Mouse (Mus musculus) forebrain, embryonic 16.5 days (tissue): ENCODE measurements at regions not wholly inside any gene's neighbourhood (a gene's known extent, or its start where the extent isn't known, plus 50 kb on each side); places are given as distances from the start of the nearest gene placed in this dataset.

Source experiments
- ATAC-seq: fragments of 200-750 bp; cut with Nextera tagmentation; 2 replicates; pipeline ENCODE4 v1.8.0; 2017; ENCODE audit warnings: mild to moderate bottlenecking, moderate library complexity
- H3K27ac ChIP-seq: fragments of 300-500 bp; sonication (generic); 2 replicates; pipeline ENCODE4 v1.5.1; 2014; ENCODE audit warnings: low read length, control low read depth
- H3K27me3 ChIP-seq: fragments of 300-500 bp; sonication (generic); replicated peaks from 2 replicates; pipeline ENCODE4 v1.6.1; 2014; ENCODE audit warnings: low read length; ENCODE audit not compliant: control insufficient read depth, insufficient read depth
- H3K36me3 ChIP-seq: fragments of 300-500 bp; sonication (generic); 2 replicates; pipeline ENCODE4 v1.6.1; 2014; ENCODE audit not compliant: control insufficient read depth, insufficient read depth
- H3K4me1 ChIP-seq: fragments of 300-500 bp; sonication (generic); replicated peaks from 2 replicates; pipeline ENCODE4 v1.6.1; 2014; ENCODE audit warnings: low read length; ENCODE audit not compliant: control insufficient read depth, insufficient read depth
- H3K4me2 ChIP-seq: fragments of 300-500 bp; sonication (generic); 2 replicates; pipeline ENCODE4 v1.6.1; 2014; ENCODE audit warnings: mild to moderate bottlenecking, low read length, control low read depth
- H3K4me3 ChIP-seq: fragments of 300-500 bp; sonication (generic); replicated peaks from 2 replicates; pipeline ENCODE4 v1.5.1; 2014; ENCODE audit warnings: mild to moderate bottlenecking, low read length, control low read depth
- H3K9ac ChIP-seq: fragments of 300-500 bp; sonication (generic); replicated peaks from 2 replicates; pipeline ENCODE4 v1.6.1; 2014; ENCODE audit warnings: low read depth, low read length, control low read depth
- H3K9me3 ChIP-seq: fragments of 300-500 bp; sonication (generic); 2 replicates; pipeline ENCODE4 v1.6.1; 2016; ENCODE audit warnings: low read length; ENCODE audit not compliant: control insufficient read depth
- WGBS: fragments of 180-500 bp; shearing (Covaris S2); extraction: QIAGEN DNeasy Blood & Tissue Kit; methylation state at CpG from one replicate; pipeline ENCODE4 v1.1.7; 2014; 5-methylcytosine and 5-hydroxymethylcytosine counted together

GRCm38 (mm10) chr13:102589680-102590435, 103.5 kb upstream of the Cd180 start:
- Histone ChIP-seq H3K4me1 (peaks cover 10% of the 10 kb centered on the region; the same call in 1 of the 2 replicates), H3K4me2 (peak overlapping the region; percentile 20; the same call in 1 of the 2 replicates), H3K4me3 (no peak overlapping the region), H3K9me3 (no peaks in the 10 kb centered on the region), H3K36me3 (no peaks in the 10 kb centered on the region), H3K27me3 (no peaks in the 10 kb centered on the region), H3K9ac (no peak overlapping the region), H3K27ac (no peak overlapping the region)
- ATAC-seq = peak; percentile 52
- 38% methylated on average over 18 of the region's 18 CpGs for WGBS

- Histone ChIP-seq H3K27ac (no peak overlapping the region), H3K4me2 (no peak overlapping the region), H3K4me1 (peaks cover 10% of the 10 kb centered on the region; the same call in 1 of the 2 replicates), H3K9me3 (no peaks in the 10 kb centered on the region), H3K9ac (no peak overlapping the region), H3K4me3 (no peak overlapping the region), H3K36me3 (no peaks in the 10 kb centered on the region), H3K27me3 (no peaks in the 10 kb centered on the region)
- 70% methylated on average over 4 of the region's 4 CpGs for WGBS
- no peak; the same call in 1 of the 2 replicates for ATAC-seq
Observed at GRCm38 (mm10) chr13:102591803-102592537, 101.4 kb upstream of the Cd180 start.

- Histone ChIP-seq H3K27me3 (no peaks in the 10 kb centered on the region), H3K4me2 (no peak overlapping the region), H3K9me3 (no peaks in the 10 kb centered on the region), H3K36me3 (no peaks in the 10 kb centered on the region), H3K4me1 (peaks cover 10% of the 10 kb centered on the region; the same call in 1 of the 2 replicates), H3K9ac (no peak overlapping the region), H3K4me3 (no peak overlapping the region), H3K27ac (no peak overlapping the region)
- no peak for ATAC-seq
- WGBS = 87% methylated on average over 12 of the region's 12 CpGs
Observed at GRCm38 (mm10) chr13:102593405-102594200, 99.8 kb upstream of the Cd180 start.

- no peak for ATAC-seq
- Histone ChIP-seq H3K9ac (no peak overlapping the region), H3K27ac (no peak overlapping the region), H3K9me3 (no peaks in the 10 kb centered on the region), H3K27me3 (no peaks in the 10 kb centered on the region), H3K4me3 (no peak overlapping the region), H3K4me1 (peaks cover 10% of the 10 kb centered on the region; the same call in 1 of the 2 replicates), H3K36me3 (no peaks in the 10 kb centered on the region), H3K4me2 (no peak overlapping the region)
- WGBS = 86% methylated on average over 3 of the region's 3 CpGs
Observed at GRCm38 (mm10) chr13:102594201-102594600, 99.2 kb upstream of the Cd180 start.

GRCm38 (mm10) chr13:102595602-102596001, 97.8 kb upstream of the Cd180 start:
- H3K27ac ChIP-seq = no peak overlapping the region
- H3K27me3 ChIP-seq = no peaks in the 10 kb centered on the region
- WGBS = 83% methylated on average over 5 of the region's 5 CpGs
- ATAC-seq = no peak
- no peak overlapping the region for H3K4me2 ChIP-seq
- H3K9ac ChIP-seq = no peak overlapping the region
- no peaks in the 10 kb centered on the region for H3K36me3 ChIP-seq
- H3K9me3 ChIP-seq = no peaks in the 10 kb centered on the region
- H3K4me1 ChIP-seq = 0 out of 2 replicates have a peak, but pooled peaks cover 3% of the 10 kb centered on the region
- no peak overlapping the region for H3K4me3 ChIP-seq

- no peaks in the 10 kb centered on the region for H3K27me3 ChIP-seq
- 92% methylated on average over 2 of the region's 2 CpGs for WGBS
- H3K4me1 ChIP-seq = 0 out of 2 replicates have a peak, but pooled peaks cover 3% of the 10 kb centered on the region
- no peaks in the 10 kb centered on the region for H3K36me3 ChIP-seq
- H3K4me2 ChIP-seq = no peak overlapping the region
- H3K4me3 ChIP-seq = no peak overlapping the region
- ATAC-seq = no peak
- no peak overlapping the region for H3K9ac ChIP-seq
- H3K9me3 ChIP-seq = no peaks in the 10 kb centered on the region
- no peak overlapping the region for H3K27ac ChIP-seq
Observed at GRCm38 (mm10) chr13:102596101-102596500, 97.3 kb upstream of the Cd180 start.

- no peak for ATAC-seq
- Histone ChIP-seq H3K4me2 (no peak overlapping the region), H3K4me3 (no peak overlapping the region), H3K27ac (no peak overlapping the region), H3K36me3 (no peaks in the 10 kb centered on the region), H3K27me3 (no peaks in the 10 kb centered on the region), H3K9me3 (no peaks in the 10 kb centered on the region), H3K4me1 (no peaks in the 10 kb centered on the region), H3K9ac (no peak overlapping the region)
- WGBS = 83% methylated on average over 5 of the region's 5 CpGs
Observed at GRCm38 (mm10) chr13:102598181-102598580, 95.2 kb upstream of the Cd180 start.

- H3K27me3 ChIP-seq = no peaks in the 10 kb centered on the region
- no peak overlapping the region for H3K4me3 ChIP-seq
- H3K9ac ChIP-seq = no peak overlapping the region
- H3K36me3 ChIP-seq = no peaks in the 10 kb centered on the region
- no peak overlapping the region for H3K27ac ChIP-seq
- peak; percentile 55; the same call in 1 of the 2 replicates for ATAC-seq
- no peaks in the 10 kb centered on the region for H3K4me1 ChIP-seq
- 52% methylated on average over 3 of the region's 3 CpGs for WGBS
- H3K9me3 ChIP-seq = no peaks in the 10 kb centered on the region
- no peak overlapping the region for H3K4me2 ChIP-seq
Observed at GRCm38 (mm10) chr13:102599602-102600001, 93.8 kb upstream of the Cd180 start.

- no peaks in the 10 kb centered on the region for H3K36me3 ChIP-seq
- no peaks in the 10 kb centered on the region for H3K4me1 ChIP-seq
- H3K9ac ChIP-seq = no peak overlapping the region
- no peak overlapping the region for H3K4me2 ChIP-seq
- H3K27ac ChIP-seq = no peak overlapping the region
- no peaks in the 10 kb centered on the region for H3K9me3 ChIP-seq
- no peaks in the 10 kb centered on the region for H3K27me3 ChIP-seq
- no peak overlapping the region for H3K4me3 ChIP-seq
- ATAC-seq = no peak
- 65% methylated on average over 4 of the region's 4 CpGs for whole genome bisulfite sequencing
Observed at GRCm38 (mm10) chr13:102600026-102600425, 93.3 kb upstream of the Cd180 start.
